Mouse (Mus musculus): ENCODE data around the gene C2cd4b.
"Not testable (repeated sequence)": the region's sequence is repeated elsewhere in the genome, so short reads cannot be mapped to it uniquely, and the experiment has no call there.

The C2cd4b gene

GRCm38 (mm10) chr9:67759163-67759955 is at the start of gene C2cd4b:
Gene C2cd4b, plus strand, starts transcription at chr9:67759437.
- DNase-seq (ENCODE audit: extremely low spot score, low read depth, low spot score), result no peak

- DNase-seq (ENCODE audit: extremely low spot score, low read depth, low spot score), result peak; percentile 62
These were observed 48.0 kb upstream of the C2cd4b start for GRCm38 (mm10) chr9:67711051-67711877.

GRCm38 (mm10) chr9:67712146-67712545 is 47.1 kb upstream of the C2cd4b start:
- DNase-seq (ENCODE audit: extremely low spot score, low read depth, low spot score), result no peak

- no peak for DNase-seq (ENCODE audit: extremely low spot score, low read depth, low spot score)
These were observed 42.2 kb upstream of the C2cd4b start for GRCm38 (mm10) chr9:67717081-67717480.

- no peak for DNase-seq (ENCODE audit: extremely low spot score, low read depth, low spot score)
These were observed 40.6 kb upstream of the C2cd4b start for GRCm38 (mm10) chr9:67718596-67718995.

- DNase-seq (ENCODE audit: extremely low spot score, low read depth, low spot score), result no peak
These were observed 39.1 kb upstream of the C2cd4b start for GRCm38 (mm10) chr9:67720150-67720549.

- DNase-seq (ENCODE audit: extremely low spot score, low read depth, low spot score), result no peak
These were observed 36.9 kb upstream of the C2cd4b start for GRCm38 (mm10) chr9:67722378-67722777.

- DNase-seq (ENCODE audit: extremely low spot score, low read depth, low spot score), result no peak
These were observed 34.0 kb upstream of the C2cd4b start for GRCm38 (mm10) chr9:67725196-67725595.

- no peak for DNase-seq (ENCODE audit: extremely low spot score, low read depth, low spot score)
These were observed 25.5 kb upstream of the C2cd4b start for GRCm38 (mm10) chr9:67733716-67734115.

- no peak for DNase-seq (ENCODE audit: extremely low spot score, low read depth, low spot score)
These were observed 23.8 kb upstream of the C2cd4b start for GRCm38 (mm10) chr9:67735426-67735825.

- DNase-seq (ENCODE audit: extremely low spot score, low read depth, low spot score), result no peak
These were observed 18.0 kb upstream of the C2cd4b start for GRCm38 (mm10) chr9:67741256-67741655.

GRCm38 (mm10) chr9:67753411-67754182 is 5.6 kb upstream of the C2cd4b start:
- no peak for DNase-seq (ENCODE audit: extremely low spot score, low read depth, low spot score)

GRCm38 (mm10) chr9:67754713-67755112 is 4.5 kb upstream of the C2cd4b start:
- DNase-seq (ENCODE audit: extremely low spot score, low read depth, low spot score), result no peak

GRCm38 (mm10) chr9:67758686-67759085 is 551 bp upstream of the C2cd4b start:
- peak; percentile 67 for DNase-seq (ENCODE audit: extremely low spot score, low read depth, low spot score)

- not testable (repeated sequence) for DNase-seq (ENCODE audit: extremely low spot score, low read depth, low spot score)
These were observed 923 bp downstream of the C2cd4b start for GRCm38 (mm10) chr9:67759956-67760764.

GRCm38 (mm10) chr9:67760991-67761390 is 1.8 kb downstream of the C2cd4b start:
- DNase-seq (ENCODE audit: extremely low spot score, low read depth, low spot score), result no peak

GRCm38 (mm10) chr9:67763326-67763725 is 4.1 kb downstream of the C2cd4b start:
- DNase-seq (ENCODE audit: extremely low spot score, low read depth, low spot score), result no peak

- no peak for DNase-seq (ENCODE audit: extremely low spot score, low read depth, low spot score)
These were observed 7.2 kb downstream of the C2cd4b start for GRCm38 (mm10) chr9:67766405-67766804.

- DNase-seq (ENCODE audit: extremely low spot score, low read depth, low spot score), result no peak
These were observed 7.7 kb downstream of the C2cd4b start for GRCm38 (mm10) chr9:67766948-67767347.

GRCm38 (mm10) chr9:67768843-67769242 is 9.6 kb downstream of the C2cd4b start:
- DNase-seq (ENCODE audit: extremely low spot score, low read depth, low spot score), result no peak
